Mouse (Mus musculus): Measurements from ENCODE around the gene A030005L19Rik. TPM values are rescaled to one million over a fixed set of nuclear protein-coding genes. Genes with fewer than 3 reads are reported as not detected.
"Not testable (repeated sequence)": the region's sequence is repeated elsewhere in the genome, so short reads cannot be mapped to it uniquely, and the experiment has no call there.

Gene A030005L19Rik
- total RNA-seq (2022) = 1 to 10 TPM in 1 of 4 experiments, under 1 TPM in 1, not detected in 2; 0.70 to 1.6 TPM

- no peak for DNase-seq (ENCODE audit: low spot score in 2 of 2)
These were observed at the start of gene A030005L19Rik for GRCm38 (mm10) chr1:82913025-82913424. Gene A030005L19Rik (plus strand): TSS chr1:82913325.

DNA sequence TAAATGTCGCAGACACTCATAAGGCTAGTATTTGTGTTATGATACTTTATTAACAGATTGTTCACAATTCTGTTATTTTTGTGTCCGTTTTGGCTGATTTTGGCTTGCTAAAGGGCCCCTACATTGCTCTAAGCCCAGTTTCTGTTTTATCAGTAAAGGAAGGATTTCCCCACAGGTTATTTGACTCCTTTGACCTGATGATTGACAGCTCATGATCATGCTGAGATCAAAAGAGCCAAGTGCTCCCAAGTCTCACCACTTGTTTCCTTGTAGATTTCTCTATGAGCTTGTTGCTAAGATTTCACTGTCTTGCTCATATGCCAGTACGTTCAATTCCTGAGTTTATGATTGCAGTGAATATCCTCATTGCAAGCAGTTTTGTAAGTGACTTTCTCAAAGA is 42.9 kb upstream of the A030005L19Rik start:
- no peak for DNase-seq (ENCODE audit: low spot score in 2 of 2)

- DNase-seq (ENCODE audit: low spot score in 2 of 2) = no peak
These were observed 34.0 kb upstream of the A030005L19Rik start for GRCm38 (mm10) chr1:82879172-82879571.

- no peak for DNase-seq (ENCODE audit: low spot score in 2 of 2)
These were observed 32.9 kb upstream of the A030005L19Rik start for GRCm38 (mm10) chr1:82880196-82880595.

GRCm38 (mm10) chr1:82893269-82893668 is 19.9 kb upstream of the A030005L19Rik start:
- DNase-seq (ENCODE audit: low spot score in 2 of 2) = no peak

DNA sequence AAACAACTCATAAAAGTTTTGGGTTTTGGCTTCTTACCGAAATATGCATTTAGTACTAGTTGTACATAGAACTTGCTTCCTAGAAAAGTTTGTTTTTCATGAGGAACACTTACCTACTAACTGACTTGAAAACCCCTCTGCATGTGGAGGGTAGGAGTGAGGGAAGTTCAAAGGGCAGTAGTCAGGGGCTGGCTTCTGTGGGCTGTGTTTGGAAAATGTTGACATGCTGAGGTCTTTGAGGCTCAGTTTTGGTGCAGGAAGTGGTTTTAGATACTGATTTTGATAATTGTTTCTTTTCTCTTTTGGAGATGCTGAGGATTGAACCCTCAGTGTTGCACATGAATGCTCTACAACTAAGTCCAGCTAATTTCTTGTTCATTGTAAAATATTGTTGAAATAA is 12.6 kb upstream of the A030005L19Rik start:
- no peak for DNase-seq (ENCODE audit: low spot score in 2 of 2)

- DNase-seq (ENCODE audit: low spot score in 2 of 2) = no peak
These were observed 11.9 kb upstream of the A030005L19Rik start for GRCm38 (mm10) chr1:82901201-82901600.

GRCm38 (mm10) chr1:82905886-82906285 is 7.2 kb upstream of the A030005L19Rik start:
- no peak for DNase-seq (ENCODE audit: low spot score in 2 of 2)

DNA sequence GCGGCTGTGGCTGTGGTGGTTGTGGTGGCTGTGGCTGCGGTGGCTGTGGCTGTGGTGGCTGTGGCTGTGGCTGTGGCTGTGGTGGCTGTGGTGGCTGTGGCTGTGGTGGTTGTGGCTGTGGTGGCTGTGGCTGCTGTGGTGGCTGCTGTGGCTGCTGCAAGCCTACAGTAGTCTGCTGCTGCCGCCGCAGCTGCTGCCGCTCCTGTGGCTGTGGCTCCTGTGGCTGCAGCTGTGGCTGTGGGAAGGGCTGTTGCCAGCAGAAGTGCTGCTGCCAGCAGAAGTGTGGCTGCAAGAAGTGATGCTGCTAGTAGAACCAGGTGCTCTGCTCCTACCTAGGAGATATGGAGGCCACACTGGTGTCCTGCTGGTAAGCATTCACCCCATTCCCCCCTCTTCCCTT is 309 bp downstream of the A030005L19Rik start:
- not testable (repeated sequence) for DNase-seq (ENCODE audit: low spot score in 2 of 2)

DNA sequence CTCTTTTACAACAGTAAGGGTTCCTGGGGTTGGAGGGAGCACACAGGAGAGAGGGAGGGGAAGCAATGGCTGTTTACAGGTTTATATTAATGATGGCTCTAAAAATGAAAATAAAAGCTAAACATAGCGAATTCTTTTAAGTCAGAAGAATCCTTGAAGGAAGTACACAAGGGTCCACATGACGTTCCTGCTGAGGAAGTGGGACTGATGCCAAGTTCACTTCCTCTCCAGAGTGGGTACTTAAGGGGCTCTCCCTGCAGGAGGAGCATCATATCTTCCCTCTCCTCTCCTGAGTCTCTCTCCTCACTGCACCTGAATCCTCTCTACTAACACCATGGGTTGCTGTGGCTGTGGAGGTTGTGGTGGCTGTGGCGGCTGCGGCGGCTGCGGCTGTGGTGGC is 11.5 kb downstream of the A030005L19Rik start, which contains the start of gene A030014E15Rik:
A030014E15Rik (plus strand) TSS at position 268 of the 400 bp plus-strand sequence.
- DNase-seq (ENCODE audit: low spot score in 2 of 2) = no peak

- DNase-seq (ENCODE audit: low spot score in 2 of 2) = not testable (repeated sequence)
These were observed 17.4 kb downstream of the A030005L19Rik start for GRCm38 (mm10) chr1:82930558-82930957.

GRCm38 (mm10) chr1:82931326-82931725 is 18.2 kb downstream of the A030005L19Rik start, which contains the start of gene Gm6217:
Gene Gm6217 (minus strand): TSS chr1:82931399.
- not testable (repeated sequence) for DNase-seq (ENCODE audit: low spot score in 2 of 2)

DNA sequence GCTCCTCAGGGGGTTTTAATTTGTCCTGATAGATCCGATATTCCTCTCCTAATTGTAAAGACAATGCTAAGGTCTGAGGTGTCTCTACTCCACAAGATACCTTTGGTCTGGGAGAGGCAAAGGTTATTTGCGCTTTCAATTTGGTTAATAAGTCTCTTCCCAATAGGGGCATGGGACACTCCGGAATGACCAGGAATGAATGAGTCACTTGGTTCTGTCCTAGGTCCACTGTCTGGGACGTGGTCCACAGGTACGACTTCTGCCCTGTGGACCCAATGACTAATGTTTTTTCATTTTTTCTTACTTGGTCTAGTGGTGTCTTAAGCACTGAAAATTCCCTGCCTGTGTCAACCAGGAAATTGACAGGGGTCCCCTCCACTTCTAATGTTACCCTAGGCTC is 25.5 kb downstream of the A030005L19Rik start:
- DNase-seq (ENCODE audit: low spot score in 2 of 2) = no peak

DNA sequence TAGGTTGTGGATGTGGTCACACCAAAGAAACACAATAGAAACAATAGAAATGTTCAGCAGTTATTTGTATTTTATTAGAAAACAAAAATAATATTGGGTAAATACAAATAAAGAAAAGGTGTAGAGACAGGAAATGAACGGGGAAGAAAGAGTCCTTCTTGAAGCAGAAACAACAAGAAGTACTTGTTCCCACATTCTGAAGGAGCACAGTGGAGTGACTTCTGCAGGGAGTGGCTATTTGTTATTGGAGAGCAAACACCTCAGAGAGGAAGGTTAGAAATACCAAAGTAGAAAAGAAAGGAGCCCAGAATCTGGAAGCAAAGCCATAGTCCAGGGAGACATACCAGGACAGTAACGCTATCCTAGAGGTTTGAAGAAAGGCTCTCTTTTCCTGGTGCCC is 29.4 kb downstream of the A030005L19Rik start:
- DNase-seq (ENCODE audit: low spot score in 2 of 2) = not testable (repeated sequence)

- DNase-seq (ENCODE audit: low spot score in 2 of 2) = not testable (repeated sequence)
These were observed 30.2 kb downstream of the A030005L19Rik start, which contains the start of gene A030003K21Rik for GRCm38 (mm10) chr1:82943295-82943694. Gene A030003K21Rik (minus strand): TSS chr1:82943388.

DNA sequence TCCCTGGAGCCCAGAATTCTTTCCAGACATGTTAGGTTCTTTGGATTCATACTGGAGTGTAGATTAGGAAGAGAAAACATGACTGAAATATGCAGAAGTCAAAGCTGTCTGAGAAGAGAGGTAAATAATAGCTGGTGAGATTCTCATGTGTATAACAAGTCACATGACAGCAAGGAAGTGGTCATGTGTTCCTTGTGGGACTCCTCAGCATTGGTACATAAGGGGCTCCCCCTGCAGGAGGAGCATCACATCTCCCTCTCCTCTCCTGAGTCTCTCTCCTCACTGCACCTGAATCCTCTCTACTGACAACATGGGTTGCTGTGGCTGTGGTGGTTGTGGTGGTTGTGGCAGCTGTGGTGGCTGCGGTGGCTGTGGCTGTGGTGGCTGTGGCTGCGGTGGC is 32.9 kb downstream of the A030005L19Rik start:
- DNase-seq (ENCODE audit: low spot score in 2 of 2) = not testable (repeated sequence)

DNA sequence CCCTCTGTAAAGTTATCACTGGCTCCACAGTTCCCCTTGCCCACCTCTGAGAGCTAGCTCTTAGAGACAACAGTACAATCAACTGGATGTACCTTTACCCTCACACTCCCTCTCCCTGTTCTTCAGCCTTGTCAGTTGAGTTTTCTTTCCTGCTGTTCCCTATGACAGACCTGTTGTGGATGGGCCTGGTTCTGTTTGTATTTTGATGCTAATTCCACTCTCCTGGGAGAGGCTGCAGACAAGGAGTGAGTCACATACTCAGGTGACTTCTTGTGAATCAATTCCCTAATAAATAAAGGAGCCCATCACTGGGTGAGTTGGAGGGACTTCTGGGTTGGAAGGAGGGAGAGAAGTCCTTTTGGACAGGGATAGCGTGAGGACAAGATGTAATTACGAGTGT is 35.5 kb downstream of the A030005L19Rik start:
- DNase-seq (ENCODE audit: low spot score in 2 of 2) = no peak

DNA sequence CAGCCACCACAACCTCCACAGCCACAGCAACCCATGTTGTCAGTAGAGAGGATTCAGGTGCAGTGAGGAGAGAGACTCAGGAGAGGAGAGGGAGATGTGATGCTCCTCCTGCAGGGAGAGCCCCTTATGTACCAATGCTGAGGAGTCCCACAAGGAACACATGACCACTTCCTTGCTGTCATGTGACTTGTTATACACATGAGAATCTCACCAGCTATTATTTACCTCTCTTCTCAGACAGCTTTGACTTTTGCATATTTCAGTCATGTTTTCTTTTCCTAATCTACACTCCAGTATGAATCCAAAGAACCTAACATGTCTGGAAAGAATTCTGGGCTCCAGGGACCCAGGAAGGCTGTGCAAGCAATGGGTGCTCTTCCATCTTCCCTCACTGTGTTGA is 42.8 kb downstream of the A030005L19Rik start, which contains the start of gene Gm7544:
Gm7544 (minus strand) TSS at position 101 of the 400 bp plus-strand sequence.
- not testable (repeated sequence) for DNase-seq (ENCODE audit: low spot score in 2 of 2)

DNA sequence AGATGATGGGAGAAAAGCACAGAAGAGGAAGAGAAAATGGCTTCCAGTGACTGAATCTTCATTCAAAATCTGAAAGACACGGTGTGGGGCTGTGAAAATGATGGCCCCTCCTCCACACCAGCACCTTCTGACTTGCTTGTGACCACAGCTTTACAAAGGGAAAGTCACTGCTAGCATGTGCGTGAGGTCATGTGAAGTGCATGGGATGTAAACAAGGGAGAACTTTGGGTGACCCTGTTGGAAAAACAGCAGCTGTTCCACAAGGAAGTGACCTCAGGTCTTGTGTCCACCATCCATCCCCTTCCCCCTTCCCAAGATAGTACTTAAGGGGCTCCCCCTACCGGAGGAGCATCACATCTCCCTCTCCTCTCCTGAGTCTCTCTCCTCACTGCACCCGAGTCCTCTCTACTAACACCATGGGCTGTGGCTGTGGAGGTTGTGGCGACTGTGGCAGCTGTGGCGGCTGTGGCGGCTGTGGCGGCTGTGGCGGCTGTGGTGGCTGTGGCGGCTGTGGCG is 46.8 kb downstream of the A030005L19Rik start, which contains the start of gene Gm47955:
Gm47955 (plus strand) TSS at position 417 of the 516 bp plus-strand sequence.
- no peak for DNase-seq (ENCODE audit: low spot score in 2 of 2)
